Mouse (Mus musculus): ENCODE data around the gene Ap1g2. TPM values are rescaled to one million over a fixed set of nuclear protein-coding genes. Genes with fewer than 3 reads are reported as not detected.

The Ap1g2 gene
- total RNA-seq, 4 experiments from 2014 or later: 10.8 to 20.7 (median 14.8) TPM

- no peak for DNase-seq (ENCODE audit: low spot score in 2 of 2)
These were observed 46.5 kb downstream of the Ap1g2 start for GRCm38 (mm10) chr14:55059931-55060330.

- no peak for DNase-seq (ENCODE audit: low spot score in 2 of 2)
These were observed 47.4 kb downstream of the Ap1g2 start for GRCm38 (mm10) chr14:55059009-55059408.

GRCm38 (mm10) chr14:55055167-55055834, 51.1 kb downstream of the Ap1g2 start:
- DNase-seq (ENCODE audit: low spot score in 2 of 2): peak; percentile 94

DNA sequence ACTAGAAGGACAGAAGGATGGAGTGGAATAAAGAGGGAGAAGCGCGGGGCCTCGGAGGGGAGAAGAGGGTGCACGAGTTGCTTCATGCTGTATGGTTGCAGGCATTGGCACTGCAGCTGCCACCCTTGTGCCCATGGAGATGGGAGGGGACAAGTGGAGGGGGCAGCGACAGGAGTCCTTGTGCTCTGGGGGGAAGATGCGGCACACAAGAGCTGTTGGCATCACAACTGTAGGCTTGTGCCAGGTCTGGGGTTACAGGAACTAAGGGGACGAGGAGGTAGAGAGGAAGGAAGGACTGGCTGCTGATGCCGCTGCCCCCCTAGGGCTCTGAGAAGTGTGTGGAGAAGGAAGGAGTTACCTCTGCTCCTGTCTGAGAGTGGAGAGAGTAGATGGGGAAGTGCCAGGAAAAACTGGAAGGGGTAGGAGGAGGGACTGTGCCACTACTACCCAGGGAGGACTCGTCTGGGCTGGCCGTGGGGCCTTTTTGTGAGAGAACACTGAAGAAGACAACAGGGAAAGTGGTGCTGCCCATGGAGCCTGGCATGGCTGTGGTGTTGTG, 52.1 kb downstream of the Ap1g2 start:
- DNase-seq (ENCODE audit: low spot score in 2 of 2): peak in 1 of 2 experiments; percentile 61

- peak; percentile 85 to 91 for DNase-seq (ENCODE audit: low spot score in 2 of 2)
These were observed 52.6 kb downstream of the Ap1g2 start for GRCm38 (mm10) chr14:55053708-55054190.

DNA sequence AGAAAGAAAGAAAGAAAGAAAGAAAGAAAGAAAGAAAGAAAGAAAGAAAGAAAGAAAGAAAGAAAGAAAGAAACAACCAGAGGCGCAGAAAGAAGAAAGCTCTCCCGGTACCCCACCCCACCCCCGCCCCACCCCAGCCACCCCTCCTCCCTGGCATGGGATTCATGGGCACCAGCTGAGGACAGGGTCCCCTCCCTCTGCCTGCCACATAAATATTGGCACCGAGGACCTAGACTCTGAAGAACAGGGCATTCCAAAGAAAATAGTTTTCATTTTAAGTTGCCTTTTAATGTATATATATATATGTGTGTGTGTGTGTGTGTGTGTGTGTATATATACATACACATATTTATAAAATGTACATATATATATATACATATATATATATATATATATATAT, 53.3 kb downstream of the Ap1g2 start:
- DNase-seq (ENCODE audit: low spot score in 2 of 2): no peak

GRCm38 (mm10) chr14:55052496-55052895, 53.9 kb downstream of the Ap1g2 start:
- DNase-seq (ENCODE audit: low spot score in 2 of 2): peak; percentile 86 to 90

Other genes with a start within 250 kb of the Ap1g2 start
- 10 to 100 TPM; 20.3 to 33.2 (median 26.2) TPM for gene Homez, start 235.6 kb downstream of the Ap1g2 start, total RNA-seq (2022)
- gene Ppp1r3e, start 229.0 kb downstream of the Ap1g2 start, total RNA-seq (2022): 10 to 100 TPM; 18.2 to 23.0 (median 22.2) TPM
- gene Bcl2l2, start 223.2 kb downstream of the Ap1g2 start, total RNA-seq (2022): 100 to 1,000 TPM; 117 to 125 (median 121) TPM
- 10 to 100 TPM in 1 of 4 experiments, not detected in 3; 25.6 TPM for gene Gm20521, start 223.2 kb downstream of the Ap1g2 start, total RNA-seq (2022)
- gene Pabpn1, start 214.1 kb downstream of the Ap1g2 start, total RNA-seq (2022): 100 to 1,000 TPM; 260 to 320 (median 270) TPM
- gene Slc22a17, start 193.5 kb downstream of the Ap1g2 start, total RNA-seq (2022): 100 to 1,000 TPM; 629 to 644 (median 642) TPM
- 10 to 100 TPM; 10.1 to 13.7 (median 12.4) TPM for gene Efs, start 180.5 kb downstream of the Ap1g2 start, total RNA-seq (2022)
- under 1 TPM in 1 of 4 experiments, not detected in 3; 0.47 TPM for gene Il25, start 173.9 kb downstream of the Ap1g2 start, total RNA-seq (2022)
- 10 to 100 TPM; 62.4 to 83.2 (median 76.3) TPM for gene Cmtm5, start 170.3 kb downstream of the Ap1g2 start, total RNA-seq (2022)
- 1 to 10 TPM; 1.7 to 5.4 (median 2.6) TPM for gene Myh6, start 139.7 kb downstream of the Ap1g2 start, total RNA-seq (2022)
- not detected for gene Gm17428, start 129.7 kb downstream of the Ap1g2 start, total RNA-seq (2022)
- 1 to 10 TPM; 6.0 to 10.0 (median 7.8) TPM for gene Myh7, start 112.0 kb downstream of the Ap1g2 start, total RNA-seq (2022)
- gene Ngdn, start 91.1 kb downstream of the Ap1g2 start, total RNA-seq (2022): 10 to 100 TPM; 32.5 to 39.5 (median 34.1) TPM
- 10 to 100 TPM; 45.9 to 69.4 (median 55.7) TPM for gene Zfhx2, start 14.3 kb downstream of the Ap1g2 start, total RNA-seq (2022)
- 10 to 100 TPM; 19.5 to 23.2 (median 22.3) TPM for gene Thtpa, start 11.8 kb downstream of the Ap1g2 start, total RNA-seq (2022)
- gene Jph4, start 10.3 kb upstream of the Ap1g2 start, total RNA-seq (2022): 100 to 1,000 TPM; 361 to 416 (median 386) TPM
- gene Dhrs2, start 115.4 kb upstream of the Ap1g2 start, total RNA-seq (2022): not detected

Measured in layer of hippocampus, adult 8-10 months (tissue).